Mouse (Mus musculus) midbrain, postnatal 0 days (tissue): ENCODE measurements around the gene Sap30bp. TPM values are rescaled to one million over a fixed set of nuclear protein-coding genes. Genes with fewer than 3 reads are reported as not detected.

Experiments
- ATAC-seq: fragments of 200-750 bp; cut with Nextera tagmentation; 2 replicates; pipeline ENCODE4 v1.8.0; 2017; ENCODE audit warnings: moderate number of reproducible peaks, mild to moderate bottlenecking, moderate TSS enrichment, moderate library complexity; ENCODE audit not compliant: low FRiP score
- DNase-seq: peaks from one replicate; pipeline ENCODE4 v3.0.0-alpha.2; 2015; ENCODE audit warnings: low spot score
- H3K27ac ChIP-seq: fragments of 300-500 bp; sonication (generic); 2 replicates; pipeline ENCODE4 v1.5.1; 2014; ENCODE audit warnings: low read depth, mild to moderate bottlenecking, low read length, mixed read lengths
- H3K27me3 ChIP-seq: fragments of 300-500 bp; sonication (generic); 2 replicates; pipeline ENCODE4 v1.6.1; 2014; ENCODE audit warnings: low read length, control low read depth, mixed read lengths; ENCODE audit not compliant: insufficient read depth
- H3K36me3 ChIP-seq: fragments of 300-500 bp; sonication (generic); 2 replicates; pipeline ENCODE4 v1.6.1; 2014; ENCODE audit warnings: low read length, control low read depth, mixed read lengths; ENCODE audit not compliant: insufficient read depth
- H3K4me1 ChIP-seq: fragments of 300-500 bp; sonication (generic); 2 replicates; pipeline ENCODE4 v1.6.1; 2014; ENCODE audit warnings: mild to moderate bottlenecking, control low read depth, antibody characterized with exemption, low read length, mixed read lengths; ENCODE audit not compliant: insufficient read depth
- H3K4me2 ChIP-seq: fragments of 300-500 bp; sonication (generic); 2 replicates; pipeline ENCODE4 v1.6.1; 2014; ENCODE audit warnings: low read depth, mild to moderate bottlenecking, low read length, mixed read lengths; ENCODE audit not compliant: poor library complexity, severe bottlenecking
- H3K4me3 ChIP-seq: fragments of 300-500 bp; sonication (generic); 2 replicates; pipeline ENCODE4 v1.5.1; 2014; ENCODE audit warnings: low read depth, mild to moderate bottlenecking, low read length, moderate library complexity
- H3K9ac ChIP-seq: fragments of 300-500 bp; sonication (generic); replicated peaks from 2 replicates; pipeline ENCODE4 v1.6.1; 2014; ENCODE audit warnings: mild to moderate bottlenecking, low read length, moderate library complexity, mixed read lengths; ENCODE audit not compliant: poor library complexity, severe bottlenecking
- H3K9me3 ChIP-seq: fragments of 300-500 bp; sonication (generic); 2 replicates; pipeline ENCODE4 v1.6.1; 2016; ENCODE audit warnings: low read length, control low read depth
- CTCF ChIP-seq: IDR thresholded peaks from 2 replicates; pipeline ENCODE4 v1.5.1; 2016; ENCODE audit warnings: antibody characterized with exemption, mild to moderate bottlenecking
- WGBS: fragments of 180-500 bp; shearing (Covaris S2); extraction: QIAGEN DNeasy Blood & Tissue Kit; methylation state at CpG from one replicate; pipeline ENCODE4 v1.1.7; 2014; 5-methylcytosine and 5-hydroxymethylcytosine counted together
- polyA plus RNA-seq: library from polyadenylated mRNA; unstranded; fragments of >200 nt; fragmentation: Nextera tagmentation; extraction: Ambion mirVana; gene quantifications from 2 replicates; pipeline ENCODE4 v1.2.1, GENCODE M21; 2015
- total RNA-seq: library from RNA; depleted of rRNA; stranded (reverse); fragments of >200 nt; gene quantifications from 2 replicates; pipeline ENCODE4 v1.2.3, GENCODE M21; 2014

Gene Sap30bp
- total and polyA plus RNA-seq, 2 experiments from 2014 or later: 46.4 to 54.3 TPM

- TF ChIP-seq CTCF: no peak
- peak; percentile 54; the same call in 1 of the 2 replicates for ATAC-seq
- WGBS: 21% methylated on average over 4 of the region's 4 CpGs
These were observed 23.4 kb downstream of the Sap30bp start for GRCm38 (mm10) chr11:115956453-115956852.

DNA sequence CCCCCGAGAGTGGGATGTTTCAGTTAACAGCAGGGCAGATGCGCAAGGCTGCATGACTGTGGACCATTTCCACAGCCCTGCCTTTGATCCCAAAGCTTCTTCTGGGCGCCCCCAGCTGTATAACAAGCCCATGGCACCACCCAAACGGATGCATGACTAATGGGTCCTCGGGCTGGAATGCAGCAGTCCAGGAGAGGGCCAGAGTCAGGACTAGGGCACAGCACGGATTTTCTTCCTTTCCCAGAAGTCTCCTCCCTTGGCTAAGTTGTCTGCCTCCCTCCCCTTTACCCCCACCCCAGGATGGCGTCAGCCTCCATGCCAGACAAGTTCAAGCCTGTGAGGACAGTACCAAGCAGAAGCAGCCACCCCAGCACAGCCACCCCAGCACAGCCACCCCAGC, 24.9 kb downstream of the Sap30bp start:
- no peak overlapping the region for H3K27ac ChIP-seq
- no peak overlapping the region for H3K4me3 ChIP-seq
- no peak for DNase-seq
- no peak overlapping the region for H3K9ac ChIP-seq
- H3K27me3 ChIP-seq: no peaks in the 10 kb centered on the region
- 68% methylated on average over 7 of the region's 7 CpGs for WGBS
- no peak for ATAC-seq
- no peak for TF ChIP-seq CTCF
- no peak overlapping the region for H3K4me2 ChIP-seq
- no peaks in the 10 kb centered on the region for H3K9me3 ChIP-seq
- H3K36me3 ChIP-seq: peaks cover 55% of the 10 kb centered on the region
- H3K4me1 ChIP-seq: no peaks in the 10 kb centered on the region

More at GRCm38 (mm10) chr11:115956453-115956852, 23.4 kb downstream of the Sap30bp start:
- H3K27me3 ChIP-seq: no peaks in the 10 kb centered on the region
- H3K27ac ChIP-seq: no peak overlapping the region
- DNase-seq: peak; percentile 56
- H3K4me1 ChIP-seq: no peaks in the 10 kb centered on the region
- peaks cover 52% of the 10 kb centered on the region for H3K36me3 ChIP-seq
- H3K4me3 ChIP-seq: no peak overlapping the region
- H3K9me3 ChIP-seq: no peaks in the 10 kb centered on the region
- no peak overlapping the region for H3K4me2 ChIP-seq
- no peak overlapping the region for H3K9ac ChIP-seq

DNA sequence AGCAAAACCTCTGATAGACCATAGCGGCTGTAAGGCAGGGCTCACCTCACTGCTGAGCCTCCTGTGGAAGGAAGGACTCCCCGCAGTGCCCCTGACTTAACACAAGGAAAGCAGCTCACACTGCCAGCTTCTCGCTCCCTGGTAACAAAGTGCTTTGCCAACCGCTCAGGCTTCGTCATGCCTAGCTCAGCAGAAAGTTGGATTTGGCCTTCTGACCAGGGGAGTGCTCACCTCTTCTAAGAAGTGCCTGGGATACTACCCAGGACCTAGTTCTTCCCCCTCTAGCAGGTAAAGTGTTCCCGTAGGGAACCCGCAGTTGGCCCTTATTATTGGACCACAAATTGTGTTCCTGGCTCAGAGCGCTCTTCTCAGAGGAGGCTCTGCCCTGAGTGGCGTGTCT, 25.9 kb downstream of the Sap30bp start:
- Histone ChIP-seq H3K9me3 (no peaks in the 10 kb centered on the region), H3K4me2 (no peak overlapping the region), H3K4me1 (no peaks in the 10 kb centered on the region), H3K9ac (no peak overlapping the region), H3K27me3 (no peaks in the 10 kb centered on the region), H3K4me3 (no peak overlapping the region), H3K36me3 (peaks cover 62% of the 10 kb centered on the region), H3K27ac (no peak overlapping the region)
- no peak for TF ChIP-seq CTCF
- peak; percentile 27 for DNase-seq
- ATAC-seq: no peak
- WGBS: 93% methylated on average over 9 of the region's 9 CpGs

DNA sequence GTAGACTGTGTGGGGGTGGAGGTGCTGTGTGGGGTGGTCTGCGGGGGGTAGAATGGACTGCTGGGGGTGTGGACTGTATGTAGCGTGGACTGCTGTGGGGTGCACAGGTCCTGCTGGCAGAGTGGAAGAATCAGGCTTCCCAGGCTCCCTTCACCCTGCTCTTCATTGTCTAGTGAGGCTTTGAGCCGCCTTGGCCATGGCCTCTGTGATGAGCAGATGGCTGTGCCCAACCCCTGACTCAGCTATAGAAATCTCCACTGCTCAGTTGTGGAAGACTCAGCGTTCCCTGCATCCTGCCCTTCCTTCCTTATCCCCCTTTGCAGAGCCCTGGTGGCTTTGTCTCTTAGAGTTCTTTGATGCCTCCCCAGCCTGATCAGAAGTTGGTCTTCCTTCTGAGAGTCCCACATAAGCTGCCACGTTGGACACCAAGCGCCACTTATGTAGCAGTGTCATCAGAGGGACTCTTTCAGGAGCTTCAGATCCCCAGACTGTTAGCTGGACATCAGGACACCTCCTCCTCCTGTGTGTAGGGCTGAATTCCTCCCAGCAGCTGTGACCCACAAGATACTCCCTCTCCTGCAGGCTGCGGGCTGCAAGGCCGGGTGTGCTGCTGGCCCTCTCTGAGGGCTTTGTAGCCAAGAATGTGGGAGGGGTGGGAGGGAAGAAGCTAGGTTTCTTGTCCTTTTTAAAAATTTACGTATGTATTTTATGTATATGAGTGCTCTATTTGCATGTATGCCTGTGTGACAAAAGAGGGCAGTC, 29.8 kb downstream of the Sap30bp start:
- Histone ChIP-seq H3K4me3 (no peak overlapping the region), H3K9me3 (no peaks in the 10 kb centered on the region), H3K4me1 (no peaks in the 10 kb centered on the region), H3K9ac (no peak overlapping the region), H3K27ac (no peak overlapping the region), H3K4me2 (no peak overlapping the region), H3K27me3 (no peaks in the 10 kb centered on the region), H3K36me3 (peaks cover 61% of the 10 kb centered on the region)
- WGBS: 95% methylated on average over 9 of the region's 9 CpGs
- ATAC-seq: no peak
- DNase-seq: no peak
- TF ChIP-seq CTCF: no peak

- Histone ChIP-seq H3K4me1 (no peaks in the 10 kb centered on the region), H3K27me3 (no peaks in the 10 kb centered on the region), H3K36me3 (peaks cover 53% of the 10 kb centered on the region), H3K4me3 (no peak overlapping the region), H3K4me2 (no peak overlapping the region), H3K9me3 (no peaks in the 10 kb centered on the region), H3K9ac (no peak overlapping the region), H3K27ac (no peak overlapping the region)
- ATAC-seq (no peak), DNase-seq (no peak)
- TF ChIP-seq CTCF: no peak
- WGBS: 87% methylated on average over 10 of the region's 10 CpGs
These were observed 32.0 kb downstream of the Sap30bp start for GRCm38 (mm10) chr11:115964977-115965604.

GRCm38 (mm10) chr11:115968731-115969405, 35.8 kb downstream of the Sap30bp start:
- ATAC-seq: no peak
- TF ChIP-seq CTCF: no peak
- WGBS: 68% methylated on average over 5 of the region's 5 CpGs
- Histone ChIP-seq H3K9ac (no peak overlapping the region), H3K27me3 (peaks cover 5% of the 10 kb centered on the region), H3K27ac (no peak overlapping the region), H3K4me1 (no peaks in the 10 kb centered on the region), H3K9me3 (no peaks in the 10 kb centered on the region), H3K4me2 (no peak overlapping the region), H3K36me3 (peaks cover 24% of the 10 kb centered on the region), H3K4me3 (no peak overlapping the region)
- no peak for DNase-seq
